In genomic region chr2:152397004-152397589, GRCm38 (mm10) we compare ENCODE assay signal across 8 mouse cellular contexts. TPM values are rescaled to one million over a fixed set of nuclear protein-coding genes. Genes with fewer than 3 reads are reported as not detected.
A peak's percentile ranks its signal among the peaks of the same experiment; 100 is the strongest.
DNase-seq lines count a peak whose midpoint lies in the region; ATAC-seq lines count a peak whose summit lies in the region.

No protein-coding gene starts in this region.

- peaks cover 37% of the 10 kb centered on the region for H3K4me1 ChIP-seq in embryonic facial prominence, embryonic 12.5 days
- H3K4me1 ChIP-seq in heart, embryonic 10.5 days: peaks cover 51% of the 10 kb centered on the region
- peaks cover 26% of the 10 kb centered on the region for H3K4me1 ChIP-seq in kidney, embryonic 14.5 days (ENCODE audit: control insufficient read depth, insufficient read depth, low read length)
- H3K4me1 ChIP-seq in stomach, embryonic 14.5 days (ENCODE audit: control insufficient read depth, insufficient read depth, low read length): peaks cover 23% of the 10 kb centered on the region

- under 1% methylated on average over 73 of the region's 77 CpGs for WGBS in embryonic facial prominence, embryonic 12.5 days
- under 1% methylated on average over 76 of the region's 77 CpGs for WGBS in heart, embryonic 10.5 days
- under 1% methylated on average over 57 of the region's 77 CpGs for WGBS in kidney, embryonic 14.5 days
- under 1% methylated on average over 62 of the region's 77 CpGs for WGBS in stomach, embryonic 14.5 days

- H3K9me3 ChIP-seq in embryonic facial prominence, embryonic 12.5 days: no peaks in the 10 kb centered on the region
- no peaks in the 10 kb centered on the region for H3K9me3 ChIP-seq in heart, embryonic 10.5 days
- no peaks in the 10 kb centered on the region for H3K9me3 ChIP-seq in kidney, embryonic 14.5 days (ENCODE audit: control insufficient read depth, low read length)
- H3K9me3 ChIP-seq in stomach, embryonic 14.5 days (ENCODE audit: control insufficient read depth, low read depth, low read length): no peaks in the 10 kb centered on the region

- H3K27me3 ChIP-seq in embryonic facial prominence, embryonic 12.5 days: no peaks in the 10 kb centered on the region
- H3K27me3 ChIP-seq in heart, embryonic 10.5 days (ENCODE audit: insufficient read depth, poor library complexity, severe bottlenecking): no peaks in the 10 kb centered on the region
- no peaks in the 10 kb centered on the region for H3K27me3 ChIP-seq in kidney, embryonic 14.5 days (ENCODE audit: control insufficient read depth, insufficient read depth, low read length)
- H3K27me3 ChIP-seq in stomach, embryonic 14.5 days (ENCODE audit: control insufficient read depth, insufficient read depth, low read length): no peaks in the 10 kb centered on the region

- peak overlapping the region; percentile 93 for H3K4me2 ChIP-seq in embryonic facial prominence, embryonic 12.5 days (replicated peaks)
- H3K4me2 ChIP-seq in kidney, embryonic 14.5 days (replicated peaks; ENCODE audit: low read depth, low read length): peak overlapping the region; percentile 80
- H3K4me2 ChIP-seq in stomach, embryonic 14.5 days (replicated peaks; ENCODE audit: low read depth, low read length): peak overlapping the region; percentile 94

- no peak for ATAC-seq in embryonic facial prominence, embryonic 12.5 days (ENCODE audit: insufficient number of reproducible peaks, insufficient read depth, low FRiP score, low TSS enrichment)
- ATAC-seq in kidney, embryonic 14.5 days (ENCODE audit: low FRiP score, low TSS enrichment): peak; percentile 1; the same call in 1 of the 2 replicates
- no peak for ATAC-seq in stomach, embryonic 14.5 days (ENCODE audit: insufficient number of reproducible peaks, insufficient read depth, low FRiP score, low read depth)

- H3K4me3 ChIP-seq in embryonic facial prominence, embryonic 12.5 days: peak overlapping the region; percentile 96
- peak overlapping the region; percentile 91 for H3K4me3 ChIP-seq in heart, embryonic 10.5 days
- H3K4me3 ChIP-seq in kidney, embryonic 14.5 days (ENCODE audit: low read length): peak overlapping the region; percentile 92
- peak overlapping the region; percentile 88 for H3K4me3 ChIP-seq in stomach, embryonic 14.5 days (ENCODE audit: low read depth, low read length)

- DNase-seq in 3134 (ENCODE audit: extremely low read depth, insufficient read length, low spot score): peak; percentile 91
- DNase-seq in adrenal gland, adult 2 months: peak; percentile 88
- DNase-seq in heart, embryonic 10.5 days (ENCODE audit: low spot score): peak; percentile 93
- DNase-seq in liver: peak; percentile 80
- DNase-seq in natural killer cell, adult 2 months (ENCODE audit: low spot score in 2 of 2): peak; percentile 25 to 56

- H3K36me3 ChIP-seq in embryonic facial prominence, embryonic 12.5 days: peaks cover 7% of the 10 kb centered on the region
- 0 out of 2 replicates have a peak, but pooled peaks cover 7% of the 10 kb centered on the region for H3K36me3 ChIP-seq in heart, embryonic 10.5 days
- H3K36me3 ChIP-seq in kidney, embryonic 14.5 days (ENCODE audit: control insufficient read depth, insufficient read depth, low read length): peaks cover 4% of the 10 kb centered on the region; the same call in 1 of the 2 replicates
- peaks cover 3% of the 10 kb centered on the region for H3K36me3 ChIP-seq in stomach, embryonic 14.5 days (ENCODE audit: control insufficient read depth, insufficient read depth, low read length)

- H3K9ac ChIP-seq in embryonic facial prominence, embryonic 12.5 days: peak overlapping the region; percentile 98
- H3K9ac ChIP-seq in kidney, embryonic 14.5 days (ENCODE audit: low read depth, low read length): peak overlapping the region; percentile 98
- peak overlapping the region; percentile 97 for H3K9ac ChIP-seq in stomach, embryonic 14.5 days (replicated peaks; ENCODE audit: low read depth, low read length)

- H3K27ac ChIP-seq in embryonic facial prominence, embryonic 12.5 days: peak overlapping the region; percentile 99
- H3K27ac ChIP-seq in heart, embryonic 10.5 days: peak overlapping the region; percentile 99
- peak overlapping the region; percentile 99 for H3K27ac ChIP-seq in kidney, embryonic 14.5 days (ENCODE audit: low read depth, low read length)
- peak overlapping the region; percentile 100 for H3K27ac ChIP-seq in stomach, embryonic 14.5 days (ENCODE audit: low read length)

RNA-seq across cellular contexts. Expression of gene Sox12, which starts 0.8 kb away (rescaled TPM):
- 10 to 100 TPM in 1 of 2 experiments, 1 to 10 TPM in 1; 6.2 to 11.0 TPM for total RNA-seq in adrenal gland, adult 2 months (2021)
- 13.7 and 15.9 TPM in 2 replicates for polyA plus RNA-seq in adrenal gland, adult 2 months (2012; rRNA removed)
- polyA plus RNA-seq in embryonic facial prominence, embryonic 12.5 days (2016; fragmentation: Nextera tagmentation; extraction: Ambion mirVana): 16.9 and 18.1 TPM in 2 replicates
- 6.7 and 10.5 TPM in 2 replicates for polyA plus RNA-seq in heart, embryonic 10.5 days (2016; fragmentation: Nextera tagmentation; extraction: Ambion mirVana)
- polyA plus RNA-seq in kidney, embryonic 14.5 days (2014; fragmentation: Nextera tagmentation; extraction: Ambion mirVana): 22.3 and 25.3 TPM in 2 replicates
- 13.6 and 15.7 TPM in 2 replicates for polyA plus RNA-seq in stomach, embryonic 14.5 days (2014; fragmentation: Nextera tagmentation; extraction: Ambion mirVana)

RNA-seq across cellular contexts. Expression of gene Zcchc3, which starts 17.7 kb away (rescaled TPM):
- 1 to 10 TPM; 5.4 to 7.8 TPM for total RNA-seq in adrenal gland, adult 2 months (2021)
- polyA plus RNA-seq in adrenal gland, adult 2 months (2012; rRNA removed): 3.3 and 3.7 TPM in 2 replicates
- 71.0 and 73.6 TPM in 2 replicates for polyA plus RNA-seq in embryonic facial prominence, embryonic 12.5 days (2016; fragmentation: Nextera tagmentation; extraction: Ambion mirVana)
- 50.6 and 71.3 TPM in 2 replicates for polyA plus RNA-seq in heart, embryonic 10.5 days (2016; fragmentation: Nextera tagmentation; extraction: Ambion mirVana)
- 51.1 and 62.2 TPM in 2 replicates for polyA plus RNA-seq in kidney, embryonic 14.5 days (2014; fragmentation: Nextera tagmentation; extraction: Ambion mirVana)
- polyA plus RNA-seq in stomach, embryonic 14.5 days (2014; fragmentation: Nextera tagmentation; extraction: Ambion mirVana): 41.0 and 43.5 TPM in 2 replicates

RNA-seq across cellular contexts. Expression of gene 6820408C15Rik, which starts 18.3 kb away (rescaled TPM):
- total RNA-seq in adrenal gland, adult 2 months (2021): under 1 TPM; 0.32 to 0.35 TPM
- 0.07 and 0.13 TPM in 2 replicates for polyA plus RNA-seq in adrenal gland, adult 2 months (2012; rRNA removed)
- 0.27 and 0.31 TPM in 2 replicates for polyA plus RNA-seq in embryonic facial prominence, embryonic 12.5 days (2016; fragmentation: Nextera tagmentation; extraction: Ambion mirVana)
- 1.2 and 1.4 TPM in 2 replicates for polyA plus RNA-seq in heart, embryonic 10.5 days (2016; fragmentation: Nextera tagmentation; extraction: Ambion mirVana)
- polyA plus RNA-seq in kidney, embryonic 14.5 days (2014; fragmentation: Nextera tagmentation; extraction: Ambion mirVana): 0.37 TPM in 2 replicates
- 0.33 and 0.69 TPM in 2 replicates for polyA plus RNA-seq in stomach, embryonic 14.5 days (2014; fragmentation: Nextera tagmentation; extraction: Ambion mirVana)

RNA-seq across cellular contexts. Expression of gene Nrsn2, which starts 20.7 kb away (rescaled TPM):
- total RNA-seq in adrenal gland, adult 2 months (2021): 1 to 10 TPM; 3.9 to 5.0 TPM
- 7.4 and 8.4 TPM in 2 replicates for polyA plus RNA-seq in adrenal gland, adult 2 months (2012; rRNA removed)
- polyA plus RNA-seq in embryonic facial prominence, embryonic 12.5 days (2016; fragmentation: Nextera tagmentation; extraction: Ambion mirVana): 4.3 and 4.9 TPM in 2 replicates
- 3.1 and 3.3 TPM in 2 replicates for polyA plus RNA-seq in heart, embryonic 10.5 days (2016; fragmentation: Nextera tagmentation; extraction: Ambion mirVana)
- polyA plus RNA-seq in kidney, embryonic 14.5 days (2014; fragmentation: Nextera tagmentation; extraction: Ambion mirVana): 1.7 and 2.4 TPM in 2 replicates
- polyA plus RNA-seq in stomach, embryonic 14.5 days (2014; fragmentation: Nextera tagmentation; extraction: Ambion mirVana): 2.2 and 3.8 TPM in 2 replicates

RNA-seq across cellular contexts. Expression of gene Trib3, which starts 53.3 kb away (rescaled TPM):
- 10 to 100 TPM in 1 of 2 experiments, 1 to 10 TPM in 1; 2.8 to 23.9 TPM for total RNA-seq in adrenal gland, adult 2 months (2021)
- polyA plus RNA-seq in adrenal gland, adult 2 months (2012; rRNA removed): 5.8 and 6.9 TPM in 2 replicates
- 3.5 and 3.7 TPM in 2 replicates for polyA plus RNA-seq in embryonic facial prominence, embryonic 12.5 days (2016; fragmentation: Nextera tagmentation; extraction: Ambion mirVana)
- 5.1 and 5.3 TPM in 2 replicates for polyA plus RNA-seq in heart, embryonic 10.5 days (2016; fragmentation: Nextera tagmentation; extraction: Ambion mirVana)
- 0.57 and 0.61 TPM in 2 replicates for polyA plus RNA-seq in kidney, embryonic 14.5 days (2014; fragmentation: Nextera tagmentation; extraction: Ambion mirVana)
- polyA plus RNA-seq in stomach, embryonic 14.5 days (2014; fragmentation: Nextera tagmentation; extraction: Ambion mirVana): 0.73 and 1.1 TPM in 2 replicates

Comparison
In these comparisons a context has a peak if more than half of its experiments do, and no peak if none do; other contexts are left out.
1. DNase-seq: peak in every context shown above with its lines; median percentile 93 in heart, embryonic 10.5 days; 91 in 3134; 88 in adrenal gland, adult 2 months; 80 in liver; 40 in natural killer cell, adult 2 months.